Mouse (Mus musculus) midbrain, postnatal 0 days (tissue): ENCODE data around the gene Traf2. TPM values are rescaled to one million over a fixed set of nuclear protein-coding genes. Genes with fewer than 3 reads are reported as not detected.

ENCODE experiments used
- ATAC-seq: fragments of 200-750 bp; cut with Nextera tagmentation; 2 replicates; pipeline ENCODE4 v1.8.0; 2017; ENCODE audit warnings: moderate number of reproducible peaks, mild to moderate bottlenecking, moderate TSS enrichment, moderate library complexity; ENCODE audit not compliant: low FRiP score
- DNase-seq: peaks from one replicate; pipeline ENCODE4 v3.0.0-alpha.2; 2015; ENCODE audit warnings: low spot score
- H3K27ac ChIP-seq: fragments of 300-500 bp; sonication (generic); 2 replicates; pipeline ENCODE4 v1.5.1; 2014; ENCODE audit warnings: low read depth, mild to moderate bottlenecking, low read length, mixed read lengths
- H3K27me3 ChIP-seq: fragments of 300-500 bp; sonication (generic); 2 replicates; pipeline ENCODE4 v1.6.1; 2014; ENCODE audit warnings: low read length, control low read depth, mixed read lengths; ENCODE audit not compliant: insufficient read depth
- H3K36me3 ChIP-seq: fragments of 300-500 bp; sonication (generic); 2 replicates; pipeline ENCODE4 v1.6.1; 2014; ENCODE audit warnings: low read length, control low read depth, mixed read lengths; ENCODE audit not compliant: insufficient read depth
- H3K4me1 ChIP-seq: fragments of 300-500 bp; sonication (generic); 2 replicates; pipeline ENCODE4 v1.6.1; 2014; ENCODE audit warnings: mild to moderate bottlenecking, control low read depth, antibody characterized with exemption, low read length, mixed read lengths; ENCODE audit not compliant: insufficient read depth
- H3K4me2 ChIP-seq: fragments of 300-500 bp; sonication (generic); 2 replicates; pipeline ENCODE4 v1.6.1; 2014; ENCODE audit warnings: low read depth, mild to moderate bottlenecking, low read length, mixed read lengths; ENCODE audit not compliant: poor library complexity, severe bottlenecking
- H3K4me3 ChIP-seq: fragments of 300-500 bp; sonication (generic); 2 replicates; pipeline ENCODE4 v1.5.1; 2014; ENCODE audit warnings: low read depth, mild to moderate bottlenecking, low read length, moderate library complexity
- H3K9ac ChIP-seq: fragments of 300-500 bp; sonication (generic); replicated peaks from 2 replicates; pipeline ENCODE4 v1.6.1; 2014; ENCODE audit warnings: mild to moderate bottlenecking, low read length, moderate library complexity, mixed read lengths; ENCODE audit not compliant: poor library complexity, severe bottlenecking
- H3K9me3 ChIP-seq: fragments of 300-500 bp; sonication (generic); 2 replicates; pipeline ENCODE4 v1.6.1; 2016; ENCODE audit warnings: low read length, control low read depth
- CTCF ChIP-seq: IDR thresholded peaks from 2 replicates; pipeline ENCODE4 v1.5.1; 2016; ENCODE audit warnings: antibody characterized with exemption, mild to moderate bottlenecking
- WGBS: fragments of 180-500 bp; shearing (Covaris S2); extraction: QIAGEN DNeasy Blood & Tissue Kit; methylation state at CpG from one replicate; pipeline ENCODE4 v1.1.7; 2014; 5-methylcytosine and 5-hydroxymethylcytosine counted together
- polyA plus RNA-seq: library from polyadenylated mRNA; unstranded; fragments of >200 nt; fragmentation: Nextera tagmentation; extraction: Ambion mirVana; gene quantifications from 2 replicates; pipeline ENCODE4 v1.2.1, GENCODE M21; 2015
- total RNA-seq: library from RNA; depleted of rRNA; stranded (reverse); fragments of >200 nt; gene quantifications from 2 replicates; pipeline ENCODE4 v1.2.3, GENCODE M21; 2014

The Traf2 gene
- total and polyA plus RNA-seq, 2 experiments from 2014 or later = 5.5 to 7.0 TPM

DNA sequence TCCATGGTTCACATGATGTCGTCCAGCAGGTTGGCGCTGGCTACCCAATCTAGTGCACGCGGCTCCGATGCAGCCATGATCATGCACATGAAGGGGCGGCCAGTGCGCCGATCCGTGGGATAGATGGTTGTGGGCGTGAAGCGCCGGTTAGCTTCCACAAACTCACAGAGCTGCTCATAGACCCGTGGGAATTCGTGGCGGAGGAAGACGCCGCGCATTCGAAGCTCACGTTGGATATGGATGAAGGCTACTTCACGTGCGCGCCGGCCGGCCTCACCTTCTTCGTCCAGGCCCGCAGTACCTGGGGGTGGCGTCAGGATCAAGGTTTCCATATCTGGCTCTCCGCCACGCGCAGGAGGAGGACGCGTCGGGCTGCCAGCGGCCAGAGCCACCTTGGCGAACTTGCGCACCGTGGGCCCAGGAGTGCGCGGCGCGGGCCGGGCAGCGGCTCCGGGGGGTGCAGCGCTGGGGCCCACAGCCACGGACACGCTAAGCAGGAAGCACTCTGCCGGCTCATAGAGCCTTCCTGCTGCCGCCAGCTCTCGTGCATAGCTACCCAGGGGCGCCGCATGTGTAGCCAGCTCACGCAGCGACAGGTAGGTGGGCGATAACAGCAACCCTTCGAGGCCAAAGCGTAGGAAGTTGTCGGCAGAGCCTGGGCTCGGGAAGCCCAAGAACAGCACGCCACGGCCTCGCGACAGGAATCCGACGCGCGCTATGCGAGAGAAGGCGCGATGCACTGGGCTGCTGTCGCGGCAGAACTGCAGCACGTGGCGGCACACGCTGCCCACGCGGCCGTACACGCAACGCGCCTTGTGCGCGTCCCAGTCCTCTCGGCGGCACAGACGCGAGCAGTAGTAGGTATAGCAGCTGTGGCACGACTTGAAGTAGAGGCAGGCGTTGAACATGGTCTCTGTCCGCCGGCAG, 30.5 kb upstream of the Traf2 start:
- peaks cover 27% of the 10 kb centered on the region for H3K4me1 ChIP-seq
- no peak overlapping the region; the same call in 1 of the 2 replicates for H3K4me2 ChIP-seq
- DNase-seq = no peak
- 28% methylated on average over 86 of the region's 92 CpGs for WGBS
- H3K4me3 ChIP-seq = peak overlapping the region; percentile 13; the same call in 1 of the 2 replicates
- ATAC-seq = no peak
- H3K27ac ChIP-seq = no peak overlapping the region
- H3K27me3 ChIP-seq = peaks cover 38% of the 10 kb centered on the region
- no peak overlapping the region for H3K9ac ChIP-seq
- H3K9me3 ChIP-seq = no peaks in the 10 kb centered on the region
- TF ChIP-seq CTCF = no peak
- H3K36me3 ChIP-seq = peaks cover 37% of the 10 kb centered on the region

DNA sequence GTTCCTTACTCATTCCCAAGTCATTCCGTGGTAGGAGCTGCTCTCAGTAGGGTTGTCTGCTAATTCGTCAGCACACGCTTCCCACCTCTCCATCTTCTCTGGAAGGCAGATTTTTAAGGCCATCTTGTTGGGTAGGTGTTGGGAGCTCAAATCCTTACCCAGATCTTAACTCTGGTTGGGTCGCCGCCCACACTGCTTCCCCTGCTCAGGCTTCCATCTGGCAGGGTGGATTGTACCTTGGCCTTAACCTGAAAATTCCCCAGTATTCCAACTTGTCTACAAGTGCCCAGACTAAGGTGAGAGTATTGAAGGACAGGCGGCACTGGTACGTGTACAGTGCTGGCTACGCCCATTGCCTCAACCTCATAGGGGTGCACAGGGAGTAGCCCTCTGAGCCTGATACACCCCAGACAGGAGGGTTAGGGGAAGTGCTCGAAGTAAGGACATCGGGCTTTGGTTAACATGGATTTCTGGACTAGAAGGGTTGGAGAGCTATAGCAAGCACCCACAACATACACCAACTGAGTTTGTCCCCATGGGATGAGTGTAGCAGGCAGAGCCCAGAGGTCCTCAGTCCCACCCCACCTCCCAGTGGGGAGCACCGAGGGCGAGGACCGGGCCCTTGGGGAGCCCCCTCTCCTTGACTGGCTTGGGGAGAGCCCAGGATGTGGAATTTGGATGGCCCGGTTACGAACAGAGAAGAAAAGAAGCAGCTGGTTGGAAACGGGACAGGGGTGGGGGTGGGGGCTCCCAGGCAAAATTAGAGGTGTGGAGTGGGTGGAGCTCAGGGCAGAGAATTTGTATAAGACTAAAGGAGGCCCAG, 29.5 kb upstream of the Traf2 start:
- Histone ChIP-seq H3K4me2 (no peak overlapping the region), H3K9me3 (no peaks in the 10 kb centered on the region), H3K4me3 (no peak overlapping the region), H3K27ac (no peak overlapping the region), H3K9ac (no peak overlapping the region), H3K36me3 (peaks cover 37% of the 10 kb centered on the region), H3K4me1 (peaks cover 21% of the 10 kb centered on the region), H3K27me3 (peaks cover 38% of the 10 kb centered on the region)
- DNase-seq (no peak), ATAC-seq (no peak)
- TF ChIP-seq CTCF = no peak
- 78% methylated on average over 16 of the region's 16 CpGs for WGBS

GRCm38 (mm10) chr2:25575432-25576027, 28.8 kb upstream of the Traf2 start:
- Histone ChIP-seq H3K27ac (peak overlapping the region; percentile 91), H3K4me1 (peaks cover 16% of the 10 kb centered on the region), H3K36me3 (peaks cover 37% of the 10 kb centered on the region), H3K4me3 (peak overlapping the region; percentile 59), H3K9me3 (no peaks in the 10 kb centered on the region), H3K4me2 (peak overlapping the region; percentile 89), H3K9ac (peak overlapping the region; percentile 66; the same call in 1 of the 2 replicates), H3K27me3 (peaks cover 37% of the 10 kb centered on the region)
- no peak for TF ChIP-seq CTCF
- peak; percentile 24 for DNase-seq
- no peak for ATAC-seq
- 13% methylated on average over 21 of the region's 21 CpGs for WGBS

DNA sequence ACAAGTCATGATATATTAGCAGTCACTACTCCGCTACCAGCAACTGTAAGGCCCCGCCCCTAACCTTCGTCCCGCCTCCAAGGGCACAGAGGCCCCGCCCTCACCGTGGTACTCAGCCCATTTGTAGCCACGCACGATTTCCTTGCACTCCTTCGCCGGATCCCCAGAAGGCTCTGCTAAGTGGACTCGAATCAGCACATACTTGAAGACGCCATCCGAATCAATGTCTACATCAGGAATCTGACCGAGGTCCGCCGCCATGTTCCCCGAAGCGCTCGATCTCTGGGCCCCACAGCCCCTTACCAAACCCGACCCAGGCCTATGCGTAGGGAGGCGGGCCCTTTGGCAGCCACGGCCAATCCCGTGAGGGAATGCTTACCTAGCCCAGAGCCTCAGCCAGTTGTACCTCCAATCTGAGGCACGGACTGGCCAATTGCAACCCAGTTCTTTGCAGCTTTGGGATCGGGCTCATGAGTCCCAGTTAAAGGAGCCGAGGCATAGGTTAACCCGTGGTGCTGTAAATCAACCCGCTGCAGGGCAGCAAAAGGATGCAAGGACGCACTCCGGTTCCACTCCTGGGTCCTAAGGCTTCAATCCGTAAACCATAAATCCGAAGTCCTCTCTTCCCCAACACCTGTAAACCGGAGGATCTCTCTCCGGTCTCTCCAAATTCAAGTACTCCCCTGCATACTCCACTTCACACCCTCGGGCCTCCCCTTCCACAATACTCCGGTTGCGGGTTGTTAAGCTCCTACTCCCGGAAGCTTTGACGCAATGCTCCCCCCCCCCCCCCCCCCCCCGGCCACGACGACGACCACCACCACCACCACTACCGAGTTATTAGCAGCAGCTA, 28.1 kb upstream of the Traf2 start, which contains the start of the genes Mamdc4 and Phpt1:
Mamdc4 (minus strand) TSS at position 267 of the 853 bp plus-strand sequence.
Phpt1 (minus strand) TSS at position 646 of the 853 bp plus-strand sequence.
- TF ChIP-seq CTCF = no peak
- peak within 1 kb of the TSS; percentile 89 for H3K4me2 ChIP-seq
- H3K4me1 ChIP-seq = peaks cover 14% of the 10 kb centered on the region
- ATAC-seq = peak; percentile 97
- no peaks in the 10 kb centered on the region for H3K9me3 ChIP-seq
- peak within 1 kb of the TSS; percentile 91 for H3K27ac ChIP-seq
- peak; percentile 99 for DNase-seq
- peak within 1 kb of the TSS; percentile 59 for H3K4me3 ChIP-seq
- under 1% methylated on average over 42 of the region's 45 CpGs for WGBS
- peaks cover 41% of the 10 kb centered on the region for H3K36me3 ChIP-seq
- peak within 1 kb of the TSS; percentile 66 for H3K9ac ChIP-seq
- H3K27me3 ChIP-seq = peaks cover 29% of the 10 kb centered on the region

- H3K4me1 ChIP-seq = peaks cover 11% of the 10 kb centered on the region; the same call in 1 of the 2 replicates
- H3K36me3 ChIP-seq = peaks cover 38% of the 10 kb centered on the region
- peak overlapping the region; percentile 59 for H3K4me3 ChIP-seq
- peak overlapping the region; percentile 66 for H3K9ac ChIP-seq
- ATAC-seq (no peak), DNase-seq (no peak)
- TF ChIP-seq CTCF = no peak
- WGBS = 19% methylated on average over 11 of the region's 11 CpGs
- H3K27me3 ChIP-seq = peaks cover 23% of the 10 kb centered on the region
- peak overlapping the region; percentile 91 for H3K27ac ChIP-seq
- H3K9me3 ChIP-seq = no peaks in the 10 kb centered on the region
- peak overlapping the region; percentile 89 for H3K4me2 ChIP-seq
Observed at GRCm38 (mm10) chr2:25574136-25574535, 27.4 kb upstream of the Traf2 start.
